Mouse (Mus musculus) C2C12 (cell line): ENCODE data around the gene Mreg.

Source experiments
- CTCF ChIP-seq: IDR thresholded peaks from one replicate; pipeline ENCODE4 v1.5.1; 2011; ENCODE audit not compliant: control insufficient read depth, insufficient read depth, insufficient read length
- MAX ChIP-seq: IDR thresholded peaks from one replicate; pipeline ENCODE4 v1.6.1; 2011; ENCODE audit warnings: mild to moderate bottlenecking, control low read depth
- MYOD1 ChIP-seq: IDR thresholded peaks from one replicate; pipeline ENCODE4 v1.6.1; 2011; ENCODE audit warnings: low read depth; ENCODE audit not compliant: control insufficient read depth, insufficient read length
- MYOG ChIP-seq: IDR thresholded peaks from one replicate; pipeline ENCODE4 v1.6.1; 2011; ENCODE audit not compliant: control insufficient read depth, insufficient read length; ENCODE audit errors: extremely low read depth
- USF1 ChIP-seq: IDR thresholded peaks from one replicate; pipeline ENCODE4 v1.6.1; 2011; ENCODE audit warnings: low read depth, mild to moderate bottlenecking, control low read depth, moderate library complexity

GRCm38 (mm10) chr1:72196123-72196522 lies 16.0 kb downstream of the Mreg start:
- TF ChIP-seq CTCF (no peak), MYOG (no peak), MYOD1 (no peak), MAX (no peak), USF1 (no peak)
